Mouse (Mus musculus) liver, postnatal 0 days (tissue): ENCODE results near the gene Scamp4. TPM values are rescaled to one million over a fixed set of nuclear protein-coding genes. Genes with fewer than 3 reads are reported as not detected.
A peak's percentile ranks its signal among the peaks of the same experiment; 100 is the strongest.

Source experiments
- ATAC-seq: fragments of 200-750 bp; cut with Nextera tagmentation; 2 replicates; pipeline ENCODE4 v1.8.0; 2017; ENCODE audit warnings: mild to moderate bottlenecking, moderate library complexity
- DNase-seq: peaks from one replicate; pipeline ENCODE4 v3.0.0-alpha.2; 2016
- H3K27ac ChIP-seq: fragments of 300-500 bp; sonication (generic); 2 replicates; pipeline ENCODE4 v1.5.1; 2014; ENCODE audit warnings: antibody characterized with exemption, moderate library complexity, mild to moderate bottlenecking, low read depth
- H3K27me3 ChIP-seq: fragments of 300-500 bp; sonication (generic); 2 replicates; pipeline ENCODE4 v1.6.1; 2014; ENCODE audit warnings: low read length, control low read depth, mixed read lengths; ENCODE audit not compliant: insufficient read depth
- H3K36me3 ChIP-seq: fragments of 300-500 bp; sonication (generic); replicated peaks from 2 replicates; pipeline ENCODE4 v1.6.1; 2014; ENCODE audit warnings: mild to moderate bottlenecking, control low read depth, low read length, moderate library complexity, mixed read lengths; ENCODE audit not compliant: insufficient read depth
- H3K4me1 ChIP-seq: fragments of 300-500 bp; sonication (generic); 2 replicates; pipeline ENCODE4 v1.6.1; 2014; ENCODE audit warnings: antibody characterized with exemption, mild to moderate bottlenecking, control low read depth; ENCODE audit not compliant: insufficient read depth
- H3K4me2 ChIP-seq: fragments of 300-500 bp; sonication (generic); 2 replicates; pipeline ENCODE4 v1.6.1; 2014; ENCODE audit warnings: low read depth, mild to moderate bottlenecking, low read length, moderate library complexity, mixed read lengths
- H3K4me3 ChIP-seq: fragments of 300-500 bp; sonication (generic); 2 replicates; pipeline ENCODE4 v1.5.1; 2014; ENCODE audit warnings: low read depth, low read length
- H3K9ac ChIP-seq: fragments of 300-500 bp; sonication (generic); replicated peaks from 2 replicates; pipeline ENCODE4 v1.6.1; 2014; ENCODE audit warnings: mild to moderate bottlenecking, moderate library complexity
- H3K9me3 ChIP-seq: fragments of 300-500 bp; sonication (generic); 2 replicates; pipeline ENCODE4 v1.6.1; 2016; ENCODE audit warnings: mild to moderate bottlenecking, control low read depth, low read length, mixed read lengths
- CTCF ChIP-seq: sonication (generic); IDR thresholded peaks from 2 replicates; pipeline ENCODE4 v1.5.1; 2016; ENCODE audit warnings: antibody characterized with exemption, low read depth
- EP300 ChIP-seq: IDR thresholded peaks from 2 replicates; pipeline ENCODE4 v1.6.1; 2016; ENCODE audit warnings: antibody characterized with exemption, low read depth, mild to moderate bottlenecking
- WGBS: fragments of 180-500 bp; shearing (Covaris S2); extraction: QIAGEN DNeasy Blood & Tissue Kit; methylation state at CpG from one replicate; pipeline ENCODE4 v1.1.7; 2014; ENCODE audit not compliant: insufficient replicate concordance; 5-methylcytosine and 5-hydroxymethylcytosine counted together
- polyA plus RNA-seq: library from polyadenylated mRNA; unstranded; fragments of >200 nt; fragmentation: Nextera tagmentation; extraction: Ambion mirVana; gene quantifications from 2 replicates; pipeline ENCODE4 v1.2.1, GENCODE M21; 2015

The Scamp4 gene
- polyA plus RNA-seq, 1 experiment from 2014 or later = 29.2 TPM

DNA sequence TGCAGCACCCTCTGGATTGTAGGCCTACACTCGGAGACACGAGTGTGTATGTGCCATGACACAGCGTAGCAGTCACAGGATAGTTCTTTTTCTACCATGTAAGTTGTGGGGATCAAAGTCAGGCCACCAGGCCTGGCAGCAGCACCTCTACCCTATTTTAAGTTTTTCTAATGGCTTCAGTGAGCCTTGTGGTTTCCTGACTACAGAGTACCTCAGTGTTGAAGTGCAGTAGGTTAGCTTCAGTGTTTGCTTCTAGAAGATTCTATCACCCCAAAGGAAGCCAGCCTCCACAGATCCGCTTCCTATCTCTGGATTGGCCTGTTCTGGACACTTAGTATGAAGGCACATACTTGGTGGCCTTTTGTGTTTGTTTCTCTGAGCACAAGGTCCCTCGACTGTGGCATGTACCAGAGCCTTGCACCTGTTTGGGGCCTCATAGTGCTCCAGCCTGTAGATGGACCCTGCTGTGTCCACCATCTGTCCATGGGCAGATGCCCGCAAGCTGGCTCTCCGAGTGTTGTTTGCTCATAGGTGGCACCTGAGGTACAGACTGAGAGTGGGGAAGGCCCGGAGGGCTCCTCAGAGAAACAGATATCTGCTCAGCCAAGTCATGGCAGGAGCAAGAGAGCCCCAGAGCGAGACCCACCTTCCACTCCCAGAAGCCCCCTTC is 7.6 kb downstream of the Scamp4 start:
- no peak overlapping the region for H3K4me3 ChIP-seq
- TF ChIP-seq CTCF = no peak
- H3K4me1 ChIP-seq = peaks cover 3% of the 10 kb centered on the region; the same call in 1 of the 2 replicates
- H3K36me3 ChIP-seq = peaks cover 48% of the 10 kb centered on the region
- H3K9ac ChIP-seq = no peak overlapping the region
- WGBS = 75% methylated on average over 9 of the region's 9 CpGs
- ATAC-seq (no peak), DNase-seq (no peak)
- no peaks in the 10 kb centered on the region for H3K27me3 ChIP-seq
- peak overlapping the region; percentile 16; the same call in 1 of the 2 replicates for H3K27ac ChIP-seq
- no peak overlapping the region for H3K4me2 ChIP-seq
- no peaks in the 10 kb centered on the region for H3K9me3 ChIP-seq

DNA sequence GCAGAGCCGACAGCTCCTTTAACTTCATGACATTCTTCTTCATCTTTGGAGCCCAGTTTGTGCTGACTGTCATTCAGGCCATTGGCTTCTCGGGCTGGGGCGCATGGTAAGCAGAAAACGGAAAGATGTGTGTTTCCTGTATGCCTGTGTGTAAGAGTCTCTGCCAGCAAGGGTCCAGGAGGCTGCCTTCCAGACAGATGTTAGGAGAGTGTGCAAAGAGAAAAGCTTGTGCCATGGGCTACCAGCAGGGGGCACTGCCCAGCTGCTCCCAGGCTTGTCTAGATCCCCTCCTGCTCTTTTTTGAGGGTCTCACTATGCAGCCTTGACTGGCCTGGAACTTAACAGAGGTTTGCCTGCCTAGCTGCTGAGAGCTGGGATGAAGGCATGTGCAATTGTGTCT is 8.4 kb downstream of the Scamp4 start:
- no peaks in the 10 kb centered on the region for H3K27me3 ChIP-seq
- peaks cover 3% of the 10 kb centered on the region; the same call in 1 of the 2 replicates for H3K4me1 ChIP-seq
- peaks cover 54% of the 10 kb centered on the region for H3K36me3 ChIP-seq
- peak; percentile 75 for DNase-seq
- H3K9me3 ChIP-seq = no peaks in the 10 kb centered on the region
- TF ChIP-seq EP300 = no peak
- peak; percentile 88 for TF ChIP-seq CTCF
- WGBS = 39% methylated on average over 4 of the region's 4 CpGs
- H3K4me3 ChIP-seq = no peak overlapping the region
- ATAC-seq = peak; percentile 58
- H3K4me2 ChIP-seq = no peak overlapping the region
- H3K27ac ChIP-seq = peak overlapping the region; percentile 16; the same call in 1 of the 2 replicates
- H3K9ac ChIP-seq = no peak overlapping the region

DNA sequence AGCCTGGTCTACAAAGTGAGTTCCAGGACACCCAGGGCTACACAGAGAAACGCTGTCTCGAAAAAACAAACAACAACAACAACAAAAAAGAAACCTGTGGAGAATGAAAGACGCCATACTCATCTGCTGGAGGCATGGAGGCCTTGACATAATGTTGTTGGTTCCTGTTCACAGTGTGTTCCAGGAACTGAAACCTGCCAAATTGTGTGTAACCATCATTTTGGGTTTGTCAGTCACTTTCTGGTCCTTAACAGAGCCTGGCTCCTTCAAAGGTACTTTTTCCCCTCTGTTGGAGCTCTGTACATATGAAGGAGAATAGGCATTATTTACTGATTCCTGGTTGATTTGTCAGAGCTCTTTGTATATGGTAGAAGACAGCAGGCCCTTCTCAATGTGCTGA is 9.2 kb downstream of the Scamp4 start:
- no peak overlapping the region for H3K9ac ChIP-seq
- peaks cover 3% of the 10 kb centered on the region; the same call in 1 of the 2 replicates for H3K4me1 ChIP-seq
- H3K27ac ChIP-seq = peak overlapping the region; percentile 35; the same call in 1 of the 2 replicates
- no peak overlapping the region for H3K4me3 ChIP-seq
- peaks cover 47% of the 10 kb centered on the region for H3K36me3 ChIP-seq
- WGBS = 74% methylated on average over 3 of the region's 3 CpGs
- TF ChIP-seq EP300 (no peak), CTCF (no peak)
- no peaks in the 10 kb centered on the region for H3K9me3 ChIP-seq
- DNase-seq (no peak), ATAC-seq (no peak)
- no peak overlapping the region for H3K4me2 ChIP-seq
- H3K27me3 ChIP-seq = no peaks in the 10 kb centered on the region

DNA sequence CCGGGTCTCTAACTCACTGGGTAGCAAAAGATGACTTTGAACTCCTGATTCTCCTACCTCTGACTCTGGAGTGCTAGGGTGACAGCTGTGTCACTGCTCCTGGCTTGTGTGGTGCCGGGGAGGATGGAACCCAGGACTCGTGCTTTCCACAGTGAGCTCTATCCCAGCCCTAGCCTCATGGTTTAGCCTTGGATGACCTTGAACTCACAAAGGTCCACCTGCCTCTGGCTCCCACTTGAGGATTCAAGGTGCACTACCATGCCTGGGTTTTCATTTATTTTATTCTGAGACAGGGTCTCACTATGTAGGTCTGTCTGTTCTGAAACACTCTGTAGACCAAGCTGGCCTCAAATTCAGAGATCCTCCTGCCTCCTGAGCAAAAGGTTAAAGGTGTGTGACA is 11.1 kb downstream of the Scamp4 start:
- Histone ChIP-seq H3K4me1 (peaks cover 6% of the 10 kb centered on the region; the same call in 1 of the 2 replicates), H3K4me2 (no peak overlapping the region), H3K27me3 (no peaks in the 10 kb centered on the region), H3K4me3 (no peak overlapping the region), H3K27ac (no peak overlapping the region), H3K36me3 (peaks cover 29% of the 10 kb centered on the region), H3K9me3 (no peaks in the 10 kb centered on the region), H3K9ac (no peak overlapping the region)
- TF ChIP-seq CTCF = 0 out of 2 replicates have a peak, but pooled peaks have one; percentile 10
- TF ChIP-seq EP300 = no peak
- DNase-seq = no peak
- no peak for ATAC-seq
- WGBS = 82% methylated on average over 3 of the region's 3 CpGs

DNA sequence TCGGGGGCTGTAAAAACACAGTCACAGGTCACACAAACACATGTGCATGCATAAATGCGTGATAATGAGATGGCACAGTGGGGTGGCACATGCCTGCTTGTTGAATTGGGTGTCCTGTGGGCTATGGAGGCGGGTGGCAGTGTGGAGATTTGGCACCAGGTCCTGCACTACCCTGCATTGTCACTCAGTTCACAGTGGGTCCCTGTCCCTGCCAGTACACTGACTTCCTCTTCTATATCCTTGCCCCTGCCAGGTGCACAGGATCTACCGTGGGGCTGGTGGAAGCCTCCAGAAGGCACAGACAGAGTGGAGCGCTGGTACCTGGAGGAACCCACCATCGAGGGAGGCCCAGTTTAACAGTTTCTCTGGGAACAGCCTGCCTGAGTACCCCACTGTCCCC is 11.7 kb downstream of the Scamp4 start:
- TF ChIP-seq CTCF = no peak
- TF ChIP-seq EP300 = no peak

DNA sequence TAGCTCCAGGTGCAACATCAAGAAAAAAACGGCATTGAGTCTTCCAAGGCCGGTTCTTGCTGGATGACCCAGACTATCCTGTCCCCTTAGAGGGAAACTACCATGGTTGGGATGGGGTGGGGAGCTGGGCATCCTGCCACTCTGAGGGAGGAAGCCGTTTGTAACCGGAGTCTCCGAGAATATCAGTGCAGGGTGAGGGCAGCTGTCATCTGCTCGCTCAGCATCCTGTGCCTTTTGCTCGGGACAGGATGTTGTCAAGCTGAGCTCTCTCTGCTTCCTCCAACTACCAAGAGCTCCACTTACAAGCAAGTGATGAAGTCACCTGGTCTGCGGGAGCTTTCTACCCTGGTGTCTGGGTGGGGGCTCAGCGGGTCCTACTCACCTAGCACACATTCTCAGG is 15.5 kb downstream of the Scamp4 start:
- Histone ChIP-seq H3K4me3 (no peak overlapping the region), H3K9ac (no peak overlapping the region), H3K27me3 (no peaks in the 10 kb centered on the region), H3K4me1 (peaks cover 12% of the 10 kb centered on the region; the same call in 1 of the 2 replicates), H3K27ac (peak overlapping the region; percentile 60), H3K9me3 (no peaks in the 10 kb centered on the region), H3K4me2 (no peak overlapping the region), H3K36me3 (peaks cover 18% of the 10 kb centered on the region)
- WGBS = 44% methylated on average over 9 of the region's 9 CpGs
- DNase-seq (no peak), ATAC-seq (no peak)
- no peak for TF ChIP-seq CTCF
- TF ChIP-seq EP300 = no peak

More for the DNA sequence above, 11.7 kb downstream of the Scamp4 start:
- ATAC-seq (no peak), DNase-seq (no peak)
- Histone ChIP-seq H3K4me3 (no peak overlapping the region), H3K36me3 (peaks cover 24% of the 10 kb centered on the region), H3K9ac (no peak overlapping the region), H3K27ac (no peak overlapping the region), H3K27me3 (no peaks in the 10 kb centered on the region), H3K4me2 (no peak overlapping the region), H3K9me3 (no peaks in the 10 kb centered on the region), H3K4me1 (peaks cover 6% of the 10 kb centered on the region; the same call in 1 of the 2 replicates)
- 75% methylated on average over 6 of the region's 6 CpGs for WGBS
